Mouse (Mus musculus): Measurements from ENCODE around the gene Slc37a1.
"Not testable (repeated sequence)": the region's sequence is repeated elsewhere in the genome, so short reads cannot be mapped to it uniquely, and the experiment has no call there.

Slc37a1 gene

DNA sequence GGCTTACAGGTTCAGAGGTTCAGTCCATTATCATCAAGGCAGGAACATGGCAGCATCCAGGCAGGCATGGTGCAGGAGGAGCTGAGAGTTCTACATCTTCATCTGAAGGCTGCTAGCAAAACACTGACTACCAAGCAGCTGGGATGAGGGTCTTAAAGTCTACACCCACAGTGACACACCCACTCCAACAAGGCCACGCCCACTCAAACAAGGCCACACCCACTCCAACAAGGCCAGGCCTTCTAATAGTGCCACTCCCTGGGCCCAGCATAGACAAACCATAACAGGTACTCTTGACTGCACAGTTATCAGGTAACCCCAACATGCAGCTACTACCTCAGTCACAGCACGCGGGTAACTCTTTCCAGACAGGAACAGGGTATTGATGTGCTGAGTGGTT lies 68.1 kb downstream of the Slc37a1 start:
- not testable (repeated sequence) for DNase-seq

DNA sequence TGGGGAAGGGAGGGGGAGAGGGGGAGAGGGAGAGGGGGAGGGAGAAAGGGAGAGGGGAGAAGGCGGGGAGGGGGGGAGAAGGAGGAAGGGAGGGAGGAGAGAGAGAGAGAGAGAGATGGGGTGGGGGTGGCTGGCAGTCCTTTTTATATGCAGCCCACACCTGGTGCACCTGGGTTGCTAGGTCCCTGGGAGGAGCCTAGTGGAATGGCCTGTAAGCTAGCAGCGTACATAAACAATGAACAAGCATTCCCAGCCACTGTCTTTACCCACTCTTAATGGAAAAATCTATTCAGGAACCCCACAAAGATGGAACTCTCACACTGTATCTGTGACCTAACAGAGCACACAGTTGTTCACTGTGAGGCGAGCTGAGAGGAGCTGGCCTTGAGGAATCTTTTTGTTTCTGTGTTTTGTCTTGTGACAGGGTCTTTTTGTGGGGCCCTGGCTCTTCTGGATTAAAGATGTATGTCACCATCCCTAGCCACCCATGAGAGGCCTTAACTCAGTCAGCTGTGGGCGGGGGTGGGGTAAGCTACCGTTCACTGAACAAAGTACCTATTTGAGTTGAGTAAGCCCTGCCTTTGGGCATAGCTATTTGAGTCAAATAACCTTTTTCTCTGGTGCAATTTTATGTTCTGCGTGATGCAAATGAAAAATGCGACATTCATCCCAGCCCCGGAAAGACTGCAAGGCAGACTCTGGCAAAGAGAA lies 69.4 kb downstream of the Slc37a1 start:
- DNase-seq = no peak

DNA sequence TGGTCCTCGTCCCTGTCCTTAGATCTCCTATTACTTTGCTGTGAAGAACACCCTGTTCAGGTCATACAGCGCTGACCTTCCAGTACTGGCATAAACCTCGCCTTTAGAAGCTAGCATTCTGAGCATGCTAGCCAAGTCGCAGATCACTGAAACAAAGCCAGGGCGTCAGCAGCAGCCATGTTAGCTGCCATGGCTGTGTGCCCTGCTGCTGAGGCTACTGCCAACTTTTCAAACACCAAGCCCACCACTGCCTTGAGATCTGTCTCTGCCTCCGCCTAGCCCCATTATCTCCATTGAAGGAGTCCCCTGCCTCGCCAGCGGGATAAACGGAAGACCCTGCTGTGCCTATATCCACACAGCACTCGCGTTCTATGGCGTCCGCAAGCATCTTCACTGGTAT lies 74.0 kb downstream of the Slc37a1 start:
- no peak for DNase-seq

DNA sequence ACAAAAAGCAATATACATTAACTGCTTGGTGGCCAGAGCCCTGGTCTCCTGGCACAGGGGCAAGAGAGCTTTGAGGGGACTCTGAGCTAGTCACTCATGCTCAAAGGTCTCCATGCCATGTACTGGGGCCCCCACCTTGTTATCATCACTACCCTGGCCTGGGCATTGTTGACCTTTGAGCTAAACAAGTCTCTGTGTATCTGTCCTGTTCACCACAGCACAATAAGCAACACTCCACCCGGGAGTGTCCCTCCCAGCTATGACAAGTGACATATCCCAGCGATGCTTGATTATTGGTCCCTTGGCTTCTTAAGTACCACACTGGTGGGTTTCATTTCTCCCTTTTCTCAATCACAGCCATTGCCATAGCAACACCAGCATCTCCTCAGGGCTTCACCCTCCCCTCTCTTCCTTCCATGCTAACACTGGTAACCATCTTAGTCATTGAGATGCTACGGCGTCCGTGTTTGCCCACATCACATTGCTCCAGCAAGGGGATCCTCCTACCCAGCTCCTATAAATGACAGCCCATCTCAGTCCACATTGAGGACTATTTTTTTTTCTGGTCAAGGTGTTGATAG lies 79.1 kb downstream of the Slc37a1 start:
- no peak for DNase-seq

DNA sequence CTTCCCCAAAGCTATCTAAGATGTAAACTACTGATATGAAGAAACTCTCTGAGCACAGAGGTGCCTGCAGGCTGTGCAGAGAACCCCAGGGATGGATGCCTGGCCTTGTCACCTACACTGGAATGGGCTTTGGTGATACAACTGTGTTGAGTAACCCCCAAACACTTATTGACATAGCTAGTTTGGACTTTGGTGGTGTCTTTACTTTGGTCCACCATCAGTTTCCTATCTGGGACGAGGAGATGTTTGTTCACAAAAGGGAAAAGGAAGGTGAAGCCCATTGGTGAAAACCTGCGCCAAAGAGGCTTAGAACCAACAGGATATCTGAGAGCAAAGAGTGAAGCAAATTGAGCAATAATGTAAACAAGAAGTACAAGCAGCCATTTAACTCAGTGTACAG lies 83.6 kb downstream of the Slc37a1 start:
- no peak for DNase-seq

DNA sequence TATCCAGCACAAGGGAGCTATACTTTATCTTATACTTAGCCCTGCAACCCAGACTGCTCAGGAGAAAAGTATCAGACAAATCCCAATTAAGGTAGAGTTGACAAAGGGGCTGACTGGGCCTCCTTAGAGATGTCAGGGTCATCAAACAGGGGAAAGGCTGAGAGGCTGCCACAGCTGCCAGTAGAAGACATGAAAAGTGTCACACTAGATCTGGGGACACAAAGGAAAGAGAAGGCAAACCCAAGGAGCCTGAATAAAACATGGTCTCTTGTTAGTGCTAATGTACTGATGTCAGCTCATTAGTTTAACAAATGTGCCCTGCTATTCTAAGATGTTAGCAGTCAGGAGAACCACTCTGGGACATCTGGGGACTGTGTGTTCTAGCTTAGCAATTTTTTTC lies 84.3 kb downstream of the Slc37a1 start:
- DNase-seq = no peak

DNA sequence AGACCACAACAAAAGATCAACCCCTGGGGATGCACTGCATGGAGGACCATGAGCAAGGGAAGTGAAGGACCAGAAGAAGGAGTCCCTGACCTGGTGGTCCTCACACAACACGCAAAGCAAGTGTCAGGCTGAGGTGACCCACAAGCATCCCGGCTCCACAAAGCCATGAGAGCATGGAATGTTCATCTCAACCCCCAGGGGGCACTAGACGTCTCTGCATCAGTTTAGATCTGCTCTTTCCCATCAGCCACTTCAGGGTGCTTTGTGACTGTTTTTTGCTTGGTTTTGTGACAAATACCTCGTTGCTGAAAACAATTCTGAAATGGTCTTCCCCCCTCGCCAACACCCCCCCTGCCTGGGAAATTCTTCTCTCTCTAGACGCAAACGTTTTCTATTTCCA lies 91.4 kb downstream of the Slc37a1 start:
- DNase-seq = peak; percentile 9 to 14

DNA sequence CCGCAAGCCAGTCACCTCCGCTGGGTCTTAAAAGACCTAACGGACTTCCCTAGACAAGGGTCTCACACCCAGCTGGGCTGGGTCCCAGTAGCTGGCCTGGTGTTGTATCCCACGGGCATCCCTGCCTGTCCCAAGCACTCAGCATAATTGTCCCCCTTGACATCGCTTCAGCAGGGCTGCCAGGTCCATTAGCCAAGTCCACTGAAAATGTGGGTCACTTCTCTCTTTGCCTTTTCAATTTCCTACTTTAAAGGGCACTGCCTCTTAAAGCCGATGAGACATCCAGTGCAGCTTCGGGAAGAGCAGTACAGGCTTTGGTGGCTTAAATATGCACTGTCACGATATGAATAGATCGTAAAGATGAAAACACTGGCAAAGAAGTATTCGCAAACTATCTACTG lies 91.8 kb downstream of the Slc37a1 start:
- DNase-seq = no peak

DNA sequence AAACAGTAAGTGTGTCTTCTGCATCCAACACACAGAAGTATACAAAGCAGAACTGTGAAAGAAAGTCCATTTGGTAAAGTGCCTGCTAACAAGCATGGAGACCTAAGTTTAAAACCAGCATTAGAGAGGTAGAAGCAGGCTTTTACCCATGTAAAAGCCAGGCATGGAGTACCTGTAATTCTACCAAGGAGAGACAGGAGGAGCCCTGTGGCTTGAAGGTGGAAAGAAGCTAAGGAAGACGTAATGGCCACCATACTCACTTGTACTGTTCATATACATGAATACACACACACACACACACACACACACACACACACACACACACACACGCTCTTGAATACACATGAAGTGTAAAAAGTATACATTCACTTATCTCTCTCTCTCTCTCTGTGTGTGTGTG lies 92.5 kb downstream of the Slc37a1 start:
- no peak for DNase-seq

DNA sequence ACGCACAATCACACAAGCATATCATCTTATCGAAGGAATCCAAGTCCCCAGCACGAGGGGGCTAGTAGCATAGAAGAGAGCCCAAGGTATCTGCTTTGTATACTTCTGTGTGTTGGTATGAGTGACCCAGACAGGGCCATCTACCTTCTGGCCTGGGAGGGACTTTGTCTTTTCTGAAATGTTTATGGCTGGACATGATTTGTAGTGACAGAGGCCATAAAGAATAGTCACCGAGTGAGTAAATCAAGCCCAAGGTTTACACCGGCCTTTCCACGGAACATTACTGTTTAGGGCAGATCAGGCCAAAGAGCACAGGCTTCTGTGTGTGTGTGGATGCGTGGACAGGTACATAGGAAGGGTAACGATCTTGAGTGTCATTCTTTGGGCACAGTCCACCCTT lies 93.3 kb downstream of the Slc37a1 start:
- DNase-seq = no peak

DNA sequence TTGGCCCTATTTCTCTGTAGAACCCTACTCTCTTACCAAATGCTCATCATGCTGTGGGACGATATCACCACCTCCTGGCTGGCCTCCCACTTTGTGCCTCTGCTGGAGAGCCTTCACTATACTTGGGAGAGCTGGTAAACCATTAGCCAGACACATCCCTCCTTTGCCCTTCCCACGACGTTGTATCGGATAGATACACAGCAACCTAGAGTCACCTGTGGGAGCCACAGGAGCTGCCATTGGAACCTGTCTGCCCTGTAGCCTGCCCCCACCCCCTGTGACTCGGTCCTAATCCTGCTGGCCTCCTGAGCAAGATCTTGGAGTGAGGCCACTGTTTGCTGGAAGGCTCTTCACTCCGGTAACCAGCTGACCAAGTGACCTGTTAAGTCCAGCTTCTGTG lies 96.7 kb downstream of the Slc37a1 start:
- DNase-seq = no peak

DNA sequence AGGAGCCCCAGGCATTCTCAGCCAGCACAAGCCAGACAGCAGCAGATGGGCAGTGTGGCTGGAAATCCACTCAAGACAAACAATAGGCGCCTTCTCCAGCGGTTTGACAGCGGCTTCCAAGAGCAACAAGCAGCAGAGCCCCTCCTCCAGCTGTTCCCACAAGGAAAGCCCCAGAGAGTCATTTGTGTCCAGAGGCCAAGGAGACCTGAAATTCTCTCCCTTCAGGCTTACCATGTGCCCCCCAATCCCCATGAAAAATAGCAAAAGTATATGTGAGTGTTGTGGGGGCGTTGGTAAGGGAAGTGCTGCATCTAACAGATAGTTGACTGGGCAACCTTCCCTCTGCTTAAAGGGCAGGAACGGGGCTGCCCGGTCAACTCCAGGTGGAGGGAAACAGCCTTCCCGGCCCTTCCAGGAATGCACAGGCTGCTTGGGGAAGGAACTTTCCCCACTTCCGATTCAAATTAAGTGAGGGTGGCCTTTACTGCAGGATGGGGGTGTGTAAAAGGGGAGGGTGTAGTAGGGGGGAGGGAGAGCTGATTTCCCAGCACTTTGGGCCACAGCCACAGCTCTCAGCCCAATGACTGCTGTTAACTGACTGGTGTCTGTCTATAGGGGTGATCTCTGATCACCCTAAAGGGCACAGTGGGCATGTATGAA lies 98.5 kb downstream of the Slc37a1 start:
- no peak for DNase-seq

DNA sequence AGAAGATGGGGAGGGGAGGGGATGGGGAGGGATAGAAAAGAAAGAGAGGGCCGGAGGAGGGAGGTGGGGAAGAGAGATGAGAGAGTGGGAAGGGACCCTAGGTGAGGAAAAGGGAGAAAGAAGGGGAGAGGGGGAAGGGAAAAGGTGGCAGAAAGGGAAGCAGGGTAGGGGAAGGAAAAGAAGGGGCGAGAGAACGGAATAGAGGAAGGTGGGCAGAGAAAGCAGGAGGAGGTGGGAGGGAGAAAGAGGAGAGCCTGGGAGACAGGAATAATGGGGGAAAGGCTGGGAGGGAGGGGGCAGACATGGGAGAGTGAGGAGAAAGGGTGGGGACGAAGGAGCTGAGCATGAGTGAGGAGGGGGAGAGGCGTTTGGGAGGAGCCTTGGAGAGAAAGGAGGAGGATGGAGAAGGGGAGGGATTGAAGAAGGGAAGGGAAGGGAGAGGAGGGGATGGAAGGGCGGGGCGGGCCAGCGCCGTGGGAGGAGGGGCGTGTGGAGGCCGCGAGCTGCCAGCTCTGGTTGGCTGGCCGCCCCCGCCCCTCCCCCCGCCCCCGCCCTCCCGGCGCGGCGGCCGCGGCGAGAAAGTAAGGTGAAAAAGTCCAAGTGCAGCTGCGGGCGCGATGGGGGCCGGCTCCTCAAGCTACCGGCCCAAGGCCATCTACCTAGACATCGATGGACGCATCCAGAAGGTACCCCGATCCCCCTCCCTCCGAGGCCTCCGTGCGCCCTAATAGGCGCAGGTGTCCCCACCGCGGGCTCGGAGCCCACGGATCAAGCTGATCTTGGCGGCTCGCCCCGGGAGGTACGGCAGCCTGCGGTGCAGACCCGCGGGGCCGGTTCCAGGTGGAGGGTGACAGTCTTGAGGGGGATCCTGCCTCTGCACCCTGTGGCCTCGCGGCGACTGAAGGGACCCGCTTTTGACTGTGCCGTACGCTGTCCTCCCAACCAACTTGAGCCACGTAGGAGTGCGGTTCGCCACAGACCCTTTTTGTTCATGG lies 99.4 kb downstream of the Slc37a1 start, which contains the start of gene Pde9a:
Gene Pde9a, plus strand, starts transcription at position 540 of the 995 bp plus-strand sequence.
- DNase-seq = peak; percentile 29 to 38

DNA sequence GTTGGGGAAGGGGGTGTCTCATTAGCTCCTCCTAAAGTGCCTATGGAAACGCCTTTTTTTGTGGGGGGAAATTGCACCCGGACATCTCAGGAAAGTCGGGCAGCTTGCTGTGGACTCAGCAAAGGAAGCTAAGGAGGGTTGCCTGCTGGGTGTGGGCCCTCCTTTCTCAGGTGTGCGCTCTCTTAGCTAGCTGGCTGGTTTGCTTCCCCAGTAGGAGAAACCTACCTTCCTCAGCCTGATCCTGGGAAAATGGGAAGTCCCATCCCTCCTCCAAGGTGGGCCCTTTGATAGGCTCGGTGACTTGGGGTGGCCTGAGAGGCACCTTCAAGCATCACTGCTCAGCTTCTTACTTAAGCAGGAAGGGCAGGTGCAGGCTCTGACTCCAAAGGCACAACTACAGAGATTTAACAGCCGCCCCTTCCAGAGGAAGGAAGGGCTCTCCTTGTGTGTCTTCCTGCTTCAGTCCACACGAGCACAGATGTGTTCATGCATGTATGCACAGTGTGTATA lies 100.2 kb downstream of the Slc37a1 start:
- DNase-seq = no peak

DNA sequence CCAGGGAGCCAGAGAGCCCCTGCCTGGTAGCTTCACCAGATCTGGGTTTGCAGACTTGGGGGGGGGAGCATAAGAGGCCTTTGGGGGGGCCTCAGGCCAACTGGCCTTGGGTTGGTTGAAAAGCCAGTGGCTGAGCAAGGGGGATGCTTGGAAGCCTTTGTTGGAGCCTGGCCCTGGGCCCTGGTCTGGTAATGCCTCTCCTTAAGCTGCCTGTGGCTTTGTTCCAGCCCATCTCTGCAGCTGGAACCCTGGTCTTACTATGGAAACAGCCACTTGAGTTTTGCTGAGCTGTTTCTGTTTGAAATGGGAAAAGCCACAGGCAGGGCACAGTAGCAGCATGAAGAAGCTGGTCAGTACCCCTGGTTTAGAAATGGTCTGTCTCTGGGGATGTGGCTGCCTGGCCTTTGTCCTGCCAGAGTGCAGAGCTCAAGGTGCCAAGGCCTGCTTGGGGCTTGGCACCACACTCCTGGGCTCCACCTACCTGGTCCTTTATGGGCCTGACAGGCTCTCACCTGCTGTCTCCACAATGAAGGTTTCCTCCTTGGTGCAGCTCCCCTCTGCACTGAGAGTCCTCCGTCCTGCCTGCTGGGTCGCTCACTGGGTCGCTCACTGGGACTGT lies 102.9 kb downstream of the Slc37a1 start:
- DNase-seq = no peak

DNA sequence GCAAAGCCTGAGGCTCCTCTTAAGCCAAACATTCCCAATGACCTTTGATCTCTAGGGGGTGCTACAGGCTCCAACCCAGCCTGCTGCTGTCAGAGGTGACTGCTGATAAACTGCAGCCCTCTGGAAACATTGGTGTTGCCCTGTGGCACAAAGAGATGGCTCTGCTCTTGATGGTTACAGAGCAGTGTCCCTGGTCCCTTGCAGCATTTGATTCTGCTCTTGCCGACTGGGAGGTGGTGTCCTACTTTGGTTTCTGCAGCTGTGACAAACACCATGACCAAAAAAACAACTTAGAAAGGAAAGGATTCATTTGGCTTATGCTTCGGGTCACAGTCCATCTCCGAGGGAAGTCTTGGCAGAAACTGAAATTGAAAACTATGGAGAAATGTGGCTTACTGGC lies 104.9 kb downstream of the Slc37a1 start:
- DNase-seq = no peak

DNA sequence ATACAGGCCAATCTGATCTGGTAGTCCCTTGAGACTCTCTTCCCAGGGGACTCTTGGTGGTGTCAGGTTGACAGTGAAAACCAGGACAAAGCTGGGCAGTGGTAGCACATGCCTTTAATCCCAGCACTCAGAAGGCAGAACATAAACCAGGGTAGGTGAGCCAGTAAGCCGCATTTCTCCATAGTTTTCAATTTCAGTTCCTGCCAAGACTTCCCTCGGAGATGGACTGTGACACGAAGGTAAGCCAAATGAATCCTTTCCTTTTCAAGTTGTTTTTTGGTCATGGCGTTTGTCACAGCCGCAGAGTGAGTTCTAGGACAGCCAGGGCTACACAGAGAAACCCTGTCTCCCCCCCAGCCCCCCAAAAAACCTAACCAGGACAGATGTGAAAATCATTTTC lies 105.4 kb downstream of the Slc37a1 start:
- DNase-seq = no peak

DNA sequence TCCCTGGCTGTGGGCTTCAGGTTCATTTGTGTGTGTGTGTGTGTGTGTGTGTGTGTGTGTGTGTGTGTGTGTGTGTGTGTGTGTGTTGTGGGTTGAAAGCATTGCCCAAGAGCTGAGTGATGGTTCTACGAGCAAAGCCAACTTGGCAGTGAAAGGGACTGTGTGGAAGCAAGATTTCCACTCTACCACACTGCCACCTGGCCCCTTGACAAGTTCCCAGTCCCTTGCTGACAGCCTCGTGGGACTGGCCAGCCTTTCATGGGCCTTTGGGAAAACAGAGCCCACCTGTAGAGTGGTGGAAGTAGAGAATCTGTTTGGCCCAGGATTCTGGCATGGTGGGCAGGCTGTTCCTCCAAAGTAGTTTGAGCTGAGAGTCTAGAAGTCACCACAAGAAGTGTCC lies 107.2 kb downstream of the Slc37a1 start:
- no peak for DNase-seq

DNA sequence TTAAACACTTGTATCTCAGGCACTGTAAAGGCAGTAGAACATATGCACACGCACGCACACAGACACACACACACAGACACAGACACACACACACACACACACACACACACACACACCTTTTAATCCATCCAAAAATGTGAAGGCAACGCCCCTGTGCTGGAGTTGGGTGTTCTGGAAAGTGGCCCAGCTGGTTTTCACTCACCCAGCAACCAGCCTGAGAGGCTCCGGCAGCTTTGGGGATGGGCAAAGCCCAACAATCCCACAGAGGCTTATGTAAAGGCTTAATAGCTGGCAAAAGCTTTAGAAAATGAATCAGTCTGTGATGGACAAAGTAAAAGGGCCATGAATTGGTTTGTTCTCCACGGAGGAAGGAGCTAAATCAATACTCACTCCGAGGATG lies 113.7 kb downstream of the Slc37a1 start:
- DNase-seq = no peak

Measured in thymus, adult 18-20 months (tissue).